Mouse (Mus musculus): Measurements from ENCODE around the gene Vmn2r9. TPM values are rescaled to one million over a fixed set of nuclear protein-coding genes. Genes with fewer than 3 reads are reported as not detected.
"Not testable (repeated sequence)": the region's sequence is repeated elsewhere in the genome, so short reads cannot be mapped to it uniquely, and the experiment has no call there.

The Vmn2r9 gene
- polyA plus RNA-seq, 2 experiments = not detected

DNA sequence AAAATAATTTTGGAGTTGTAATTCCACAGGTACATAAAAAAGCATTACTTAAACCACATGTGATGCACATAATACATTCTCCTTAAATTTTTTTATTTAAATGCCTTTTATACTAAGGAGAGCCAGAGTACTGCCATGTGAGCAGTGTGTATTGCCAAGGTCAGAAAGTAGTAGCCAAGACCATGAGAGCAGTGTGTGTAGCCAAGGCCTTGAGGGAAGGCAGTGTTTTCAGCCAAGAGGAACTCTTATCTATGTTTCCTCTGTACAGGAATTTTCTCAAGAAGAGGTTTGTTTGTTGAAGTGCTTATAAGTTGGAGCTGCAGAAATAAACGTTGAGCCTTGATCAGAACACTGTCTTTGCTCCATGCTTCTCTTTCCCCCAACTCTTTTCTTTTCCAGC, 48.8 kb downstream of the Vmn2r9 start:
- no peaks in the 10 kb centered on the region for H3K36me3 ChIP-seq (replicated peaks; ENCODE audit: control insufficient read depth, insufficient read depth, low read depth)
- no peaks in the 10 kb centered on the region for H3K4me1 ChIP-seq (replicated peaks; ENCODE audit: control insufficient read depth in 2 of 2, insufficient read depth in 2 of 2, low read length in 1 of 2)
- no peak overlapping the region for H3K9ac ChIP-seq (replicated peaks)
- no peak overlapping the region for H3K4me2 ChIP-seq (ENCODE audit: low read depth)
- H3K9me3 ChIP-seq (ENCODE audit: control insufficient read depth, low read length) = no peaks in the 10 kb centered on the region
- no peaks in the 10 kb centered on the region for H3K27me3 ChIP-seq (ENCODE audit: control insufficient read depth, insufficient read depth, low read length)
- H3K4me3 ChIP-seq (ENCODE audit: insufficient read depth in 1 of 2, low read depth in 2 of 2, low read length in 2 of 2) = no peak overlapping the region
- 28% methylated on average over 1 of the region's 1 CpGs for WGBS (ENCODE audit: insufficient replicate concordance)
- TF ChIP-seq CTCF (IDR thresholded peaks at IDR 0.05; ENCODE audit: low read depth) (no peak), EP300 (IDR thresholded peaks at IDR 0.05; ENCODE audit: low read depth) (no peak)
- H3K27ac ChIP-seq = no peak overlapping the region
- ATAC-seq (ENCODE audit: insufficient read depth) (no peak), DNase-seq (ENCODE audit: low read depth in 3 of 3, low spot score in 3 of 3) (no peak)

GRCm38 (mm10) chr5:108795263-108795662, 57.1 kb downstream of the Vmn2r9 start, which contains the start of gene Tmed11:
Tmed11 (minus strand) TSS chr5:108795363.
- not testable (repeated sequence) for H3K9ac ChIP-seq (replicated peaks); H3K4me3 ChIP-seq (ENCODE audit: insufficient read depth in 1 of 2, low read depth in 2 of 2, low read length in 2 of 2); H3K4me1 ChIP-seq (replicated peaks; ENCODE audit: control insufficient read depth in 2 of 2, insufficient read depth in 2 of 2, low read length in 1 of 2); DNase-seq (ENCODE audit: low read depth in 3 of 3, low spot score in 3 of 3); H3K9me3 ChIP-seq (ENCODE audit: control insufficient read depth, low read length); H3K27ac ChIP-seq; H3K4me2 ChIP-seq (ENCODE audit: low read depth); H3K36me3 ChIP-seq (replicated peaks; ENCODE audit: control insufficient read depth, insufficient read depth, low read depth); H3K27me3 ChIP-seq (ENCODE audit: control insufficient read depth, insufficient read depth, low read length); ATAC-seq (ENCODE audit: insufficient read depth)
- 33% methylated on average over 2 of the region's 2 CpGs for WGBS (ENCODE audit: insufficient replicate concordance)

GRCm38 (mm10) chr5:108790385-108790784, 62.0 kb downstream of the Vmn2r9 start:
- peak; percentile 60; the same call in 1 of the 2 replicates for TF ChIP-seq CTCF (IDR thresholded peaks at IDR 0.05; ENCODE audit: low read depth)
- not testable (repeated sequence) for H3K4me2 ChIP-seq (ENCODE audit: low read depth); H3K4me3 ChIP-seq (ENCODE audit: insufficient read depth in 1 of 2, low read depth in 2 of 2, low read length in 2 of 2); H3K9ac ChIP-seq (replicated peaks); DNase-seq (ENCODE audit: low read depth in 3 of 3, low spot score in 3 of 3); H3K27ac ChIP-seq; H3K4me1 ChIP-seq (replicated peaks; ENCODE audit: control insufficient read depth in 2 of 2, insufficient read depth in 2 of 2, low read length in 1 of 2); H3K9me3 ChIP-seq (ENCODE audit: control insufficient read depth, low read length); H3K36me3 ChIP-seq (replicated peaks; ENCODE audit: control insufficient read depth, insufficient read depth, low read depth); ATAC-seq (ENCODE audit: insufficient read depth); H3K27me3 ChIP-seq (ENCODE audit: control insufficient read depth, insufficient read depth, low read length)
- WGBS (ENCODE audit: insufficient replicate concordance) = 21% methylated on average over 1 of the region's 1 CpGs

Other genes starting within 250 kb of the Vmn2r9 start
- gene Gak, start 222.8 kb downstream of the Vmn2r9 start, polyA plus RNA-seq (2012; rRNA removed) = 19.4 and 22.6 TPM in 2 replicates
- gene Gak, start 222.8 kb downstream of the Vmn2r9 start, polyA plus RNA-seq (2014; fragmentation: Nextera tagmentation; extraction: Ambion mirVana) = 20.7 and 22.7 TPM in 2 replicates
- gene Tmem175, start 222.8 kb downstream of the Vmn2r9 start, polyA plus RNA-seq (2012; rRNA removed) = 8.2 and 11.1 TPM in 2 replicates
- gene Tmem175, start 222.8 kb downstream of the Vmn2r9 start, polyA plus RNA-seq (2014; fragmentation: Nextera tagmentation; extraction: Ambion mirVana) = 12.8 and 15.0 TPM in 2 replicates
- gene Idua, start 192.3 kb downstream of the Vmn2r9 start, polyA plus RNA-seq (2012; rRNA removed) = 3.0 and 3.1 TPM in 2 replicates
- 2.5 and 2.9 TPM in 2 replicates for gene Idua, start 192.3 kb downstream of the Vmn2r9 start, polyA plus RNA-seq (2014; fragmentation: Nextera tagmentation; extraction: Ambion mirVana)
- gene Dgkq, start 182.9 kb downstream of the Vmn2r9 start, polyA plus RNA-seq (2012; rRNA removed) = 4.7 TPM in 2 replicates
- gene Dgkq, start 182.9 kb downstream of the Vmn2r9 start, polyA plus RNA-seq (2014; fragmentation: Nextera tagmentation; extraction: Ambion mirVana) = 1.9 and 2.3 TPM in 2 replicates
- 15.3 and 17.9 TPM in 2 replicates for gene Slc26a1, start 177.0 kb downstream of the Vmn2r9 start, polyA plus RNA-seq (2012; rRNA removed)
- 12.6 and 15.5 TPM in 2 replicates for gene Slc26a1, start 177.0 kb downstream of the Vmn2r9 start, polyA plus RNA-seq (2014; fragmentation: Nextera tagmentation; extraction: Ambion mirVana)
- 11.0 and 12.7 TPM in 2 replicates for gene Fgfrl1, start 160.2 kb downstream of the Vmn2r9 start, polyA plus RNA-seq (2012; rRNA removed)
- gene Fgfrl1, start 160.2 kb downstream of the Vmn2r9 start, polyA plus RNA-seq (2014; fragmentation: Nextera tagmentation; extraction: Ambion mirVana) = 5.9 and 7.4 TPM in 2 replicates
- 3.2 and 4.6 TPM in 2 replicates for gene Rnf212, start 77.6 kb downstream of the Vmn2r9 start, polyA plus RNA-seq (2012; rRNA removed)
- gene Rnf212, start 77.6 kb downstream of the Vmn2r9 start, polyA plus RNA-seq (2014; fragmentation: Nextera tagmentation; extraction: Ambion mirVana) = 3.3 and 4.9 TPM in 2 replicates
- gene Tmed11, start 57.2 kb downstream of the Vmn2r9 start, polyA plus RNA-seq (2012; rRNA removed) = not detected in 2 replicates
- not detected in 2 replicates for gene Tmed11, start 57.2 kb downstream of the Vmn2r9 start, polyA plus RNA-seq (2014; fragmentation: Nextera tagmentation; extraction: Ambion mirVana)
- gene Vmn2r8, start 43.8 kb downstream of the Vmn2r9 start, polyA plus RNA-seq (2012; rRNA removed) = not detected in 2 replicates
- not detected in 2 replicates for gene Vmn2r8, start 43.8 kb downstream of the Vmn2r9 start, polyA plus RNA-seq (2014; fragmentation: Nextera tagmentation; extraction: Ambion mirVana)
- not detected in 2 replicates for gene Vmn2r10, start 153.9 kb upstream of the Vmn2r9 start, polyA plus RNA-seq (2012; rRNA removed)
- not detected in 2 replicates for gene Vmn2r10, start 153.9 kb upstream of the Vmn2r9 start, polyA plus RNA-seq (2014; fragmentation: Nextera tagmentation; extraction: Ambion mirVana)
- not detected in 2 replicates for gene Vmn2r11, start 207.0 kb upstream of the Vmn2r9 start, polyA plus RNA-seq (2012; rRNA removed)
- not detected in 2 replicates for gene Vmn2r11, start 207.0 kb upstream of the Vmn2r9 start, polyA plus RNA-seq (2014; fragmentation: Nextera tagmentation; extraction: Ambion mirVana)
- gene Vmn2r12, start 245.3 kb upstream of the Vmn2r9 start, polyA plus RNA-seq (2012; rRNA removed) = not detected in 2 replicates
- not detected in 2 replicates for gene Vmn2r12, start 245.3 kb upstream of the Vmn2r9 start, polyA plus RNA-seq (2014; fragmentation: Nextera tagmentation; extraction: Ambion mirVana)

Data from liver, embryonic 14.5 days (tissue).